Mouse (Mus musculus) embryonic facial prominence, embryonic 10.5 days (tissue): ENCODE measurements at regions not wholly inside any gene's neighbourhood (a gene's known extent, or its start where the extent isn't known, plus 50 kb on each side); places are given as distances from the start of the nearest gene placed in this dataset.
"Not testable (repeated sequence)": the region's sequence is repeated elsewhere in the genome, so short reads cannot be mapped to it uniquely, and the experiment has no call there.

Experiments
- DNase-seq: peaks from one replicate; pipeline ENCODE4 v3.0.0-alpha.2; 2017; ENCODE audit warnings: low spot score
- H3K27ac ChIP-seq: fragments of 300-500 bp; sonication (generic); replicated peaks from 2 replicates; pipeline ENCODE4 v1.5.1; 2016; ENCODE audit warnings: mild to moderate bottlenecking
- H3K27me3 ChIP-seq: fragments of 300-500 bp; sonication (generic); replicated peaks from 2 replicates; pipeline ENCODE4 v1.6.1; 2016; ENCODE audit warnings: low read depth, mild to moderate bottlenecking; ENCODE audit not compliant: poor library complexity, severe bottlenecking
- H3K36me3 ChIP-seq: fragments of 300-500 bp; sonication (generic); replicated peaks from 2 replicates; pipeline ENCODE4 v1.6.1; 2016; ENCODE audit warnings: mild to moderate bottlenecking, moderate library complexity
- H3K4me1 ChIP-seq: fragments of 300-500 bp; sonication (generic); 2 replicates; pipeline ENCODE4 v1.6.1; 2016
- H3K4me3 ChIP-seq: fragments of 300-500 bp; sonication (generic); 2 replicates; pipeline ENCODE4 v1.5.1; 2016; ENCODE audit warnings: mild to moderate bottlenecking, moderate library complexity
- H3K9me3 ChIP-seq: fragments of 300-500 bp; sonication (generic); 2 replicates; pipeline ENCODE4 v1.6.1; 2016; ENCODE audit warnings: mild to moderate bottlenecking
- WGBS: fragments of 180-500 bp; shearing (Covaris S2); methylation state at CpG from one replicate; pipeline ENCODE4 v1.1.7; 2016; 5-methylcytosine and 5-hydroxymethylcytosine counted together

DNA sequence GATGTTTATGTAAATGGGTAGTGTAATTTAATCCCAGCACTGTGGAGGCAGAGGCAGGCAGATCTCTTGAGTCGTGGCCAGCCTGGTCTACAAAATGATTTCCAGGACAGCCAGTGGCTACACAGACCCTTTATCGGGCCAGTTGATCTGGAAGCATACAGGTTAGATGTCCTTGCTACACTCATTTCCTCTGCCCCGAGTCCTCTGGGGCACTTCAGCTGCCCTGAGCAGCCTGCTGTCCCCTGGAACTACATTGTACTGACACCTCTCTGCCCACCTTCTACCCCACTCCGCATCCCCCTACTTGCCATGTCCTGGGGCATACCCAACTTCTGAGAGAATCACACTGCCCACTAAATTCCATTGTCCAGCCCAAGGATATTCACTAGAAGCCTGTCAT is 60.6 kb upstream of the Helt start:
- WGBS: 91% methylated on average over 4 of the region's 4 CpGs
- DNase-seq: no peak
- Histone ChIP-seq H3K36me3 (no peaks in the 10 kb centered on the region), H3K27ac (no peak overlapping the region), H3K27me3 (no peaks in the 10 kb centered on the region), H3K4me1 (no peaks in the 10 kb centered on the region), H3K9me3 (peaks cover 14% of the 10 kb centered on the region), H3K4me3 (no peak overlapping the region)

DNA sequence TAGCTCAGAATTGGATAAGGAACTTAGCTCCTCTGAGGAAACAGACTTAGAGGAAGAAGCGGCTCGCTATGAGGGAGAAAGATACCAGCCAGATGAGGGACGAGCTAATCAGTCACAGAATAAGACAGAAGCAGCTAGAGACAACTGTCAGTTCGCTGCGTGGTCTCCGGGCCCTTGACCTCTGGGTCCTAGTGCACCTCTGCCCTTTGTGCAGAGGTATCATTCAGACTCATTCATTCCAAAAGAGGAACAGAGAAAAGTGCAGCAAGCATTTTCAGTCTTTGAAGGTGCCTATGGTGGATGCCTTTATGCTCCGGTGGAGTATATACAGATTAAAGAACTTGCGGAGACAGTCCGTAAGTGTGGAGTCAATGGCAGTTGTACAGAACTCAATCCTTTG is 63.5 kb upstream of the Helt start:
- H3K36me3 ChIP-seq, H3K4me1 ChIP-seq, H3K4me3 ChIP-seq, DNase-seq, H3K27me3 ChIP-seq, H3K9me3 ChIP-seq, H3K27ac ChIP-seq: not testable (repeated sequence)
- 89% methylated on average over 9 of the region's 9 CpGs for WGBS

GRCm38 (mm10) chr8:46362871-46363306 is 68.4 kb upstream of the Helt start:
- H3K4me3 ChIP-seq: no peak overlapping the region
- H3K4me1 ChIP-seq: no peaks in the 10 kb centered on the region
- DNase-seq: no peak
- H3K27ac ChIP-seq: no peak overlapping the region
- no peaks in the 10 kb centered on the region for H3K36me3 ChIP-seq
- H3K27me3 ChIP-seq: no peaks in the 10 kb centered on the region
- 88% methylated on average over 2 of the region's 2 CpGs for WGBS
- H3K9me3 ChIP-seq: no peaks in the 10 kb centered on the region

DNA sequence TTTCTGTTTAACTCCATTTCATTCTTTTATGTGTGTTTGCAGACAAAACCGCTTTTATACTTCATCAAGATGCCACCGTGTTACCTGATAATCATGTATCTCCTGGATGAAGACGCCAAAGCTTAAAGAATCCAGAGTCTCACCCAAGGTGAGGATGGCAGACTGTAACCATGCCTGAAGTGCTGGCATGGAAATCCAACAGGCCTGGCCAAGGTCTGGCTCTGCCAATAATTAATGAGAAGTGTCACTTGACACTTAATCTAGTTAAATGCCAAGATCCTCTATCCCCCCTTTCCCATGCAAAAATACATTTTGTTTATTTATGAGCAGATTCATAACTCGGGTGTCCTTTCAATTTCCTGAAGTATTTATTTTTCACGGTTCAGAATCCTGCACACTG is 71.2 kb upstream of the Helt start:
- WGBS: 85% methylated on average over 5 of the region's 5 CpGs
- DNase-seq: no peak
- H3K4me1 ChIP-seq: no peaks in the 10 kb centered on the region

DNA sequence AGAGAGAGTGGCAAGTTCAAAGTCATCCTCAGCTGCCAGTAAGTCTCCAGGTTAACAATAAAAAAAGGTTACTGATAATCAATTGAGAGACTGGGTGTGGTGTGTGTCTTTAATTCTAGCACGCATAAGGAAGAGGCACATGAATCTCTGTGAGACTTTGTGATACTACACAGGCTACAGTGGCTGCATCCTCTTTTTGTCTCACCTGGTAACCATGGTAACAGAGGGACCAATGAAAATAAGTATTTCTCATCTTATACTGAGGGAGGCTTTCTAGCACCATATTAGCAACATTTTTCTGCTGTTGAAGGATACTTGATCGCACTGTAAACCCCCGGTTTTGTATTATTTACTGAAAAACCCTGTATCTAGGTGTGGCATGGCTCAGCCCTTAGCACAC is 72.7 kb upstream of the Helt start:
- DNase-seq: no peak
- Histone ChIP-seq H3K4me3 (no peak overlapping the region), H3K27me3 (no peaks in the 10 kb centered on the region), H3K4me1 (no peaks in the 10 kb centered on the region), H3K9me3 (no peaks in the 10 kb centered on the region), H3K36me3 (no peaks in the 10 kb centered on the region), H3K27ac (no peak overlapping the region)
- 94% methylated on average over 3 of the region's 3 CpGs for WGBS

More for the DNA sequence above, 71.2 kb upstream of the Helt start:
- no peak overlapping the region for H3K4me3 ChIP-seq
- H3K36me3 ChIP-seq: no peaks in the 10 kb centered on the region
- no peaks in the 10 kb centered on the region for H3K9me3 ChIP-seq
- no peaks in the 10 kb centered on the region for H3K27me3 ChIP-seq
- no peak overlapping the region for H3K27ac ChIP-seq

DNA sequence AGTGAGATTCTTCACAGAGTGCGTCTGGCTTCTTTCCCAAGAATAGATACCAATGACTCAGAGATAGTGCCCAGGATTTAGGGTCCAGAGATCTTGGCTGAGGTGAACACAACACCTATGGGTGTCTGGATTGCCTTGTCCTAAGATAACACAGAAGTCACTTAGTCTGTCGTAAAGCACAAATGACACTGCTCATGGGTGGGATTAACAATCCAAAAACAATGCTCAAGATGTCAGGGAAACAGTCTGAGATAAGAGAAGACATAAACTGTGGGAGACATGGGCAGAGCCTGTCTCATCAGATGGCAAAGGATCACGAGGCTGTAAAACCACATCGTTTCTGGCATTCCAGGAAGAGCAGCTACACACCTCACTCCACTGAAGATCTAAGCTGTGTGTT is 79.6 kb upstream of the Helt start:
- Histone ChIP-seq H3K27ac (no peak overlapping the region), H3K9me3 (no peaks in the 10 kb centered on the region), H3K4me1 (no peaks in the 10 kb centered on the region), H3K4me3 (no peak overlapping the region), H3K27me3 (no peaks in the 10 kb centered on the region), H3K36me3 (no peaks in the 10 kb centered on the region)
- DNase-seq: no peak
- WGBS: 85% methylated on average over 4 of the region's 4 CpGs

DNA sequence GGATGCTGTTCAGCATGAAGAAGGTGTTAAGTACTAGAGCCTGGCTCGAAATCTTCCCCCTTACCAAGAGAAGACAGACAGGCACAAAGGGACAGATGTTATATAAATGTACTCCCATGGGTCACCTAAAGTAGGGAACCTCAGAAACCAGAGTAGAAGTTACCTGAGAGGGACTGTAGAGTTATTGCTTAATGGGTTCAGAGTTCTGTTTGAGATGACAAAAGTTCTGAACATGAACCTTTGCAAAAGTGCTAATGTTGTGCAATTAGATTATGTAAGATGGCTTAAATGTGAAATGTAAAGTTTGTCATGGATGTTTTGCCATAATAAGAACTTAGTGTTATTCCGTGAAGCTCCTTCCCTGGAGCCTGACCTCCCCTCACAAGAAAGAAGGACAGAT is 81.5 kb upstream of the Helt start:
- Histone ChIP-seq H3K27me3 (no peaks in the 10 kb centered on the region), H3K4me1 (no peaks in the 10 kb centered on the region)
- WGBS: 85% methylated on average over 2 of the region's 2 CpGs

DNA sequence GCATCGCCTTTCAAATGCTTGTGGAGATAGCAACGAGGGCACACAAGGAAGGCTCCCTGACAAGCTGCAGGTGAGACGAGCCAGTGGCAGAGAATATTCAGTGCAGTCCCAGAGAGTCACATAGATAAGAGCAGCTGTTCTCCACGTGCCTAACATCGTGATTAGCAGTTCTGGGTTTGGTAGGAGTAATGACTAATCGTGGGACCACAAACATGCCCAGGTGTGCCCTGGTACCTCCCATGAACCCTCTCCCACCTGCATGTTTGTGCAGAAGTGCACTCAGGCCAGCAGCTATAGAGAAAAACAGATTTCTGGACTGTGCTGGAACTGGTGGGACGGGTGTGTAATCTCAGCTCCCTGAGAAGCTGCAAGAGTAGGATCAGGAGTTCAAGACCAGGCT is 85.9 kb upstream of the Acsl1 start:
- 88% methylated on average over 7 of the region's 7 CpGs for WGBS
- H3K9me3 ChIP-seq: no peaks in the 10 kb centered on the region
- H3K36me3 ChIP-seq: no peaks in the 10 kb centered on the region
- H3K4me3 ChIP-seq: no peak overlapping the region
- H3K4me1 ChIP-seq: peaks cover 6% of the 10 kb centered on the region; the same call in 1 of the 2 replicates
- no peak for DNase-seq
- H3K27ac ChIP-seq: no peak overlapping the region
- H3K27me3 ChIP-seq: no peaks in the 10 kb centered on the region

More for the DNA sequence above, 81.5 kb upstream of the Helt start:
- H3K36me3 ChIP-seq: no peaks in the 10 kb centered on the region
- no peak overlapping the region for H3K27ac ChIP-seq
- no peaks in the 10 kb centered on the region for H3K9me3 ChIP-seq
- no peak for DNase-seq
- no peak overlapping the region for H3K4me3 ChIP-seq

DNA sequence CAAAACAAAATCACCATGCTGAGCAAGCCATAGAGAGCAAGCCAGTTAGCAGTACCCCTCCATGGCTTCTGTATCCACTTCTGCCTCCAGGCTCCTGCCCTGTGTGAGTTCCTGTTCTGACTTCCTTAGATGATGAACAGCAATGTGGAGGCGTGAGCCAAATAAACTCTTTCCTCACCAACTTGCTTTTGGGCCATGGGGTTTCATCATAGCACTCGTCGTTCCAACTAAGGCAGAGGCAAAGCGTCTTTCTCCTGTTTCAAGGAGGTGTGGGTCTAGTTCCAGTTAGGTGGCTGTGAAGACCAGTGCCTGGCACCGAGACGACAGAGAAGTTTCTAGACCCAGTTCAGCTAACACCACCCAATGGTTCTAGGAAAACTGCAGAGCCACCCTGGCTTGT is 85.0 kb upstream of the Acsl1 start:
- no peaks in the 10 kb centered on the region for H3K9me3 ChIP-seq
- no peak overlapping the region for H3K4me3 ChIP-seq
- H3K27ac ChIP-seq: no peak overlapping the region
- no peaks in the 10 kb centered on the region for H3K36me3 ChIP-seq
- no peaks in the 10 kb centered on the region for H3K27me3 ChIP-seq
- peaks cover 6% of the 10 kb centered on the region; the same call in 1 of the 2 replicates for H3K4me1 ChIP-seq
- WGBS: 94% methylated on average over 6 of the region's 6 CpGs
- no peak for DNase-seq

DNA sequence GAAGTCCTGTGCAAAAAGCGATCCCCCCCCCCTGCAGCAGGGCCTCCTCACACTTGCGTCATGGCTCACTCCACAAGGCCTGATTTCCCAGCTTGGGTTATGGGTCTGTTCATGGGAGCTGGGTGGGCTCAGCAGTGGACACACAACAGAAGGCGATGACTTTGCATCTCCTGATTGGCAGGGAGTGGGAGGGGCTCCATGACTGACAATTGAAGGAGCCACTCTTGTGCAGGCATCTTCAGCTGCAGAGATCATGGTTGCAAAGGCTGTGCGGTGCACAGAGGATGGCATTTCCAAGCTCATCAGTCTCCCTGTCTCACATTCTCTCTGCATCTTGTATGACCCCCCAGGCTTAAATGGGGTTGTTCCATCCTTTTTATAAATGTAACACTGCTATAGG is 84.3 kb upstream of the Acsl1 start:
- H3K4me1 ChIP-seq: peaks cover 6% of the 10 kb centered on the region; the same call in 1 of the 2 replicates
- no peak overlapping the region for H3K27ac ChIP-seq
- peak; percentile 27 for DNase-seq
- WGBS: 84% methylated on average over 4 of the region's 4 CpGs
- H3K27me3 ChIP-seq: no peaks in the 10 kb centered on the region
- H3K36me3 ChIP-seq: no peaks in the 10 kb centered on the region
- H3K4me3 ChIP-seq: no peak overlapping the region
- H3K9me3 ChIP-seq: no peaks in the 10 kb centered on the region

GRCm38 (mm10) chr8:46387037-46387436 is 83.8 kb upstream of the Acsl1 start:
- WGBS: 69% methylated on average over 5 of the region's 5 CpGs
- no peak for DNase-seq
- Histone ChIP-seq H3K36me3 (no peaks in the 10 kb centered on the region), H3K4me3 (no peak overlapping the region), H3K27ac (no peak overlapping the region), H3K27me3 (no peaks in the 10 kb centered on the region), H3K9me3 (no peaks in the 10 kb centered on the region), H3K4me1 (peaks cover 6% of the 10 kb centered on the region; the same call in 1 of the 2 replicates)

DNA sequence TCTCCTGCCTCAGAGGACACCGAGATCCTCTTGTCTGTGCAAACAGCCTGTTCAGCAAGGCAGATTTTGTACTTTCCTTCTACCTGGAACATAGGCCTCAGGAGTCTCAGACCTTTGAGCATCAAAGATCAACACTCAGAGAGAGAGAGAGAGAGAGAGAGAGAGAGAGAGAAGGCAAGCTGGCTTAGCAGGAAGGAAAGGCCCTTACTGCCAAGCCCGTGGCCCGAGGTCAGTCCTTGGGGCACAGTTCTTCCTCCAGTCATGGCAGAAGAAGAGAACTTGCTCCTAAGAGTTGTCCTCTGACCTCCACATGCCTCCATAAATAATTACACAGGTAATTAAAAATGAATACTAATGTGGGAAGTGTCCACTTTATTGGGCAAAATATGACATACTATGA is 82.4 kb upstream of the Acsl1 start:
- peaks cover 6% of the 10 kb centered on the region; the same call in 1 of the 2 replicates for H3K4me1 ChIP-seq
- WGBS: 80% methylated on average over 3 of the region's 3 CpGs
- DNase-seq: no peak
- no peaks in the 10 kb centered on the region for H3K36me3 ChIP-seq
- H3K9me3 ChIP-seq: no peaks in the 10 kb centered on the region
- no peaks in the 10 kb centered on the region for H3K27me3 ChIP-seq
- H3K4me3 ChIP-seq: no peak overlapping the region
- H3K27ac ChIP-seq: no peak overlapping the region

DNA sequence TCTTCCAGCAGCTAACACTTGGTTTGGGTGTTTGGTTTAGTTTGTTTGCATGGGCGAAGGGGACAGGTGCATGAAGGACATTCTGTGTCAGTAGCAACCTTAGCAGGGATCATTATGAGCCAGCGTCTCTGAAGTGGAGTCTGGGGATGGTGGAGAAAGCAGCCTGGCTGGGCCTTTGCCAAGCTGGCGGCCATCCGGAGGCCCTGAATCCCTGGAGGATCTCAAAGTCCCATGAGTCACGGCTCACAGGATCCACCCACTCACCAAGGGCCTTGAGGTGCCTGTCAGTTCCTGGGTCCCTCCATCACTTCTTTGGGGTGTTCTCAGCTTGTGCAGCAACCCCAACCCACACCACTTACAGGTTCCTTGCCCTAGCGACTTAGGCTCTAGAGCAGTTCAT is 80.4 kb upstream of the Acsl1 start:
- Histone ChIP-seq H3K36me3 (no peaks in the 10 kb centered on the region), H3K9me3 (no peaks in the 10 kb centered on the region), H3K4me3 (no peak overlapping the region), H3K27ac (no peak overlapping the region), H3K4me1 (peaks cover 6% of the 10 kb centered on the region; the same call in 1 of the 2 replicates), H3K27me3 (no peaks in the 10 kb centered on the region)
- 88% methylated on average over 6 of the region's 6 CpGs for WGBS
- no peak for DNase-seq

- H3K36me3 ChIP-seq: no peaks in the 10 kb centered on the region
- peaks cover 6% of the 10 kb centered on the region; the same call in 1 of the 2 replicates for H3K4me1 ChIP-seq
- no peak overlapping the region for H3K27ac ChIP-seq
- no peak overlapping the region for H3K4me3 ChIP-seq
- WGBS: 91% methylated on average over 6 of the region's 6 CpGs
- DNase-seq: no peak
- H3K9me3 ChIP-seq: no peaks in the 10 kb centered on the region
- no peaks in the 10 kb centered on the region for H3K27me3 ChIP-seq
Measured at GRCm38 (mm10) chr8:46391678-46392077, 79.2 kb upstream of the Acsl1 start.
